Mouse (Mus musculus) embryonic facial prominence, embryonic 12.5 days (tissue): ENCODE measurements at regions not wholly inside any gene's neighbourhood (a gene's known extent, or its start where the extent isn't known, plus 50 kb on each side); places are given as distances from the start of the nearest gene placed in this dataset.
A peak's percentile ranks its signal among the peaks of the same experiment; 100 is the strongest.

ENCODE experiments used
- ATAC-seq: fragments of 200-750 bp; cut with Nextera tagmentation; 2 replicates; pipeline ENCODE4 v1.8.0; 2017; ENCODE audit not compliant: insufficient number of reproducible peaks, insufficient read depth, low FRiP score, low TSS enrichment
- H3K27ac ChIP-seq: fragments of 300-500 bp; sonication (generic); 2 replicates; pipeline ENCODE4 v1.5.1; 2016; ENCODE audit warnings: mild to moderate bottlenecking
- H3K27me3 ChIP-seq: fragments of 300-500 bp; sonication (generic); 2 replicates; pipeline ENCODE4 v1.6.1; 2016; ENCODE audit warnings: mild to moderate bottlenecking, moderate library complexity
- H3K36me3 ChIP-seq: fragments of 300-500 bp; sonication (generic); 2 replicates; pipeline ENCODE4 v1.6.1; 2016; ENCODE audit warnings: mild to moderate bottlenecking
- H3K4me1 ChIP-seq: fragments of 300-500 bp; sonication (generic); 2 replicates; pipeline ENCODE4 v1.6.1; 2016
- H3K4me2 ChIP-seq: fragments of 300-500 bp; sonication (generic); replicated peaks from 2 replicates; pipeline ENCODE4 v1.6.1; 2016; ENCODE audit warnings: mild to moderate bottlenecking, moderate library complexity
- H3K4me3 ChIP-seq: fragments of 300-500 bp; sonication (generic); 2 replicates; pipeline ENCODE4 v1.5.1; 2016; ENCODE audit warnings: mild to moderate bottlenecking
- H3K9ac ChIP-seq: fragments of 300-500 bp; sonication (generic); 2 replicates; pipeline ENCODE4 v1.6.1; 2016; ENCODE audit warnings: mild to moderate bottlenecking, moderate library complexity
- H3K9me3 ChIP-seq: fragments of 300-500 bp; sonication (generic); 2 replicates; pipeline ENCODE4 v1.6.1; 2016; ENCODE audit warnings: mild to moderate bottlenecking, moderate library complexity
- WGBS: fragments of 180-500 bp; shearing (Covaris S2); methylation state at CpG from one replicate; pipeline ENCODE4 v1.1.7; 2016; 5-methylcytosine and 5-hydroxymethylcytosine counted together

GRCm38 (mm10) chr2:83105070-83105469 is 161.6 kb downstream of the Fsip2 start:
- Histone ChIP-seq H3K4me1 (no peaks in the 10 kb centered on the region), H3K9me3 (no peaks in the 10 kb centered on the region), H3K4me3 (no peak overlapping the region), H3K36me3 (no peaks in the 10 kb centered on the region), H3K9ac (no peak overlapping the region), H3K27me3 (no peaks in the 10 kb centered on the region), H3K4me2 (no peak overlapping the region), H3K27ac (no peak overlapping the region)
- 69% methylated on average over 2 of the region's 2 CpGs for WGBS
- no peak for ATAC-seq

DNA sequence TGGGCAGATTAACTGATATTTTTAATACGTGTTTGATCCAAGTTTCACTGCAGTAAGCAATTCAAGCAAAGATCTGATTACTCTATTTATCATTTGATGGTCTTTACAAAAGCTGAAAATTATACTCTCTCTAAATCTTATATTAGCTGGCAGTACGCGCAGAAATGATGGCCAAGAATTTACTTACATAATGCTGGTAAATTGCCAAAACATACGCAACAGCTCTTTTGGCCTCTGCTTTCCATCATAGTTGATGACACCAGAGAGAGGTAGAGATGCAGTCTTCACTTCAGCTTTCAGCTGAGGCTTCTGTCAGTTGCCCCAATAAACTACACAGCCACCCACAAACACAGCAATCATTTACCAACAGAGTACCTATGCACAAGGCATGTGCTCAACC is 182.9 kb downstream of the Fsip2 start:
- Histone ChIP-seq H3K4me1 (peaks cover 6% of the 10 kb centered on the region; the same call in 1 of the 2 replicates), H3K9me3 (no peaks in the 10 kb centered on the region), H3K27me3 (no peaks in the 10 kb centered on the region), H3K36me3 (no peaks in the 10 kb centered on the region), H3K4me3 (no peak overlapping the region), H3K4me2 (no peak overlapping the region), H3K27ac (no peak overlapping the region), H3K9ac (no peak overlapping the region)
- 74% methylated on average over 4 of the region's 4 CpGs for WGBS
- ATAC-seq: no peak

DNA sequence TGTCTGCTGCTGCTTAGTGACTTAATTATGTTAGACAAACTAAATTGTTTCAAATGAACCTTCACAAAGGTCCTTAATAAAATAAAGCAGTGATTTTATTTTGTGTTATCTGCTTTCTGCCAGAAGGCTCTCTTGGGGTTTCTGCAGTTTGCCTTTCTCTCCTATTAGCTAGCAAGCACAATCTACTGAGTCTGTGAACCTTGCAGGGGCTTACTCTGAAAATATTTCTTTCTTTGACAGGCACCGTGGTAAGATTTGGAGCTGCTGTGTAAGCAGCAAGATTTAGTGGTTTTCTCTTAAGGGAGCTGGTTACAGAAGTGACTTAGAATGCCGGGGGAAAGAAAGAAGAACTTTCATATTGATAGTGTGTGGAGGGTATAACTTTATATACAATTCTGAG is 187.3 kb downstream of the Fsip2 start:
- no peaks in the 10 kb centered on the region for H3K36me3 ChIP-seq
- no peak for ATAC-seq
- no peak overlapping the region for H3K9ac ChIP-seq
- H3K9me3 ChIP-seq: no peaks in the 10 kb centered on the region
- no peak overlapping the region for H3K4me2 ChIP-seq
- 46% methylated on average over 2 of the region's 2 CpGs for WGBS
- peaks cover 10% of the 10 kb centered on the region; the same call in 1 of the 2 replicates for H3K4me1 ChIP-seq
- H3K27ac ChIP-seq: 0 out of 2 replicates have a peak overlapping the region, but pooled peaks have one; percentile 36
- H3K4me3 ChIP-seq: no peak overlapping the region
- no peaks in the 10 kb centered on the region for H3K27me3 ChIP-seq

- H3K9ac ChIP-seq: no peak overlapping the region
- H3K27ac ChIP-seq: 0 out of 2 replicates have a peak overlapping the region, but pooled peaks have one; percentile 36
- ATAC-seq: no peak; the same call in 1 of the 2 replicates
Measured at GRCm38 (mm10) chr2:83131285-83131852, 187.9 kb downstream of the Fsip2 start.

GRCm38 (mm10) chr2:83165853-83166252 is 222.4 kb downstream of the Fsip2 start:
- Histone ChIP-seq H3K36me3 (no peaks in the 10 kb centered on the region), H3K4me2 (no peak overlapping the region), H3K27me3 (no peaks in the 10 kb centered on the region), H3K4me3 (no peak overlapping the region), H3K9me3 (no peaks in the 10 kb centered on the region), H3K4me1 (no peaks in the 10 kb centered on the region), H3K27ac (no peak overlapping the region), H3K9ac (no peak overlapping the region)
- ATAC-seq: no peak
- 66% methylated on average over 4 of the region's 4 CpGs for WGBS

More at GRCm38 (mm10) chr2:83131285-83131852, 187.9 kb downstream of the Fsip2 start:
- Histone ChIP-seq H3K4me3 (no peak overlapping the region), H3K27me3 (no peaks in the 10 kb centered on the region), H3K4me2 (no peak overlapping the region), H3K4me1 (peaks cover 10% of the 10 kb centered on the region; the same call in 1 of the 2 replicates), H3K9me3 (no peaks in the 10 kb centered on the region), H3K36me3 (no peaks in the 10 kb centered on the region)
- WGBS: 36% methylated on average over 4 of the region's 4 CpGs
